Comparison of ENCODE assay signal across 8 mouse cellular contexts in genomic region chr10:128336597-128336996, GRCm38 (mm10). TPM values are rescaled to one million over a fixed set of nuclear protein-coding genes. Genes with fewer than 3 reads are reported as not detected.
DNase-seq lines count a peak whose midpoint lies in the region; ATAC-seq lines count a peak whose summit lies in the region.

No protein-coding gene starts in this region.

- H3K36me3 ChIP-seq in hindbrain, embryonic 10.5 days, result peaks cover 22% of the 10 kb centered on the region
- no peaks in the 10 kb centered on the region for H3K36me3 ChIP-seq in hindbrain, embryonic 11.5 days (ENCODE audit: control insufficient read depth, insufficient read depth, low read length)
- no peaks in the 10 kb centered on the region for H3K36me3 ChIP-seq in hindbrain, embryonic 15.5 days
- no peaks in the 10 kb centered on the region for H3K36me3 ChIP-seq in midbrain, embryonic 15.5 days (replicated peaks)

- WGBS in hindbrain, embryonic 10.5 days, result 88% methylated on average over 3 of the region's 3 CpGs
- WGBS in hindbrain, embryonic 11.5 days, result 89% methylated on average over 3 of the region's 3 CpGs
- WGBS in hindbrain, embryonic 15.5 days, result 86% methylated on average over 3 of the region's 3 CpGs
- WGBS in midbrain, embryonic 15.5 days, result 85% methylated on average over 3 of the region's 3 CpGs

- H3K27me3 ChIP-seq in hindbrain, embryonic 10.5 days (ENCODE audit: insufficient read depth, poor library complexity, severe bottlenecking), result no peaks in the 10 kb centered on the region
- no peaks in the 10 kb centered on the region for H3K27me3 ChIP-seq in hindbrain, embryonic 11.5 days (ENCODE audit: control insufficient read depth, insufficient read depth, low read length)
- no peaks in the 10 kb centered on the region for H3K27me3 ChIP-seq in hindbrain, embryonic 15.5 days
- no peaks in the 10 kb centered on the region for H3K27me3 ChIP-seq in midbrain, embryonic 15.5 days (replicated peaks)

- ATAC-seq in hindbrain, embryonic 11.5 days (ENCODE audit: low FRiP score), result no peak
- ATAC-seq in hindbrain, embryonic 15.5 days (ENCODE audit: low FRiP score, low read depth), result no peak
- no peak for ATAC-seq in midbrain, embryonic 15.5 days (replicated peaks)

- no peak overlapping the region for H3K9ac ChIP-seq in hindbrain, embryonic 11.5 days (ENCODE audit: low read depth, low read length)
- no peak overlapping the region for H3K9ac ChIP-seq in hindbrain, embryonic 15.5 days
- H3K9ac ChIP-seq in midbrain, embryonic 15.5 days, result no peak overlapping the region

- peaks cover 28% of the 10 kb centered on the region for H3K4me1 ChIP-seq in hindbrain, embryonic 10.5 days (replicated peaks)
- H3K4me1 ChIP-seq in hindbrain, embryonic 11.5 days (replicated peaks; ENCODE audit: control insufficient read depth, insufficient read depth, low read length), result 0 out of 2 replicates have a peak, but pooled peaks cover 2% of the 10 kb centered on the region
- H3K4me1 ChIP-seq in brown adipose tissue, adult 24 weeks (ENCODE audit: control insufficient read depth, insufficient read depth, insufficient read length, low read length), result no peaks in the 10 kb centered on the region
- H3K4me1 ChIP-seq in hindbrain, embryonic 15.5 days (replicated peaks), result peaks cover 31% of the 10 kb centered on the region
- peaks cover 30% of the 10 kb centered on the region for H3K4me1 ChIP-seq in midbrain, embryonic 15.5 days

- no peaks in the 10 kb centered on the region for H3K9me3 ChIP-seq in hindbrain, embryonic 10.5 days
- H3K9me3 ChIP-seq in hindbrain, embryonic 11.5 days (ENCODE audit: control insufficient read depth, low read length), result no peaks in the 10 kb centered on the region
- no peaks in the 10 kb centered on the region for H3K9me3 ChIP-seq in hindbrain, embryonic 15.5 days
- no peaks in the 10 kb centered on the region for H3K9me3 ChIP-seq in midbrain, embryonic 15.5 days

- H3K4me2 ChIP-seq in hindbrain, embryonic 11.5 days (replicated peaks; ENCODE audit: low read depth, low read length), result no peak overlapping the region
- H3K4me2 ChIP-seq in hindbrain, embryonic 15.5 days, result peak overlapping the region; percentile 93
- peak overlapping the region; percentile 76 for H3K4me2 ChIP-seq in midbrain, embryonic 15.5 days

- H3K4me3 ChIP-seq in hindbrain, embryonic 10.5 days, result peak overlapping the region; percentile 100; the same call in 1 of the 2 replicates
- H3K4me3 ChIP-seq in hindbrain, embryonic 11.5 days (ENCODE audit: low read depth, low read length), result no peak overlapping the region
- H3K4me3 ChIP-seq in brown adipose tissue, adult 24 weeks (ENCODE audit: insufficient read depth, low read depth, low read length), result 0 out of 2 replicates have a peak overlapping the region, but pooled peaks have one; percentile 70
- H3K4me3 ChIP-seq in hindbrain, embryonic 15.5 days, result peak overlapping the region; percentile 100
- no peak overlapping the region for H3K4me3 ChIP-seq in midbrain, embryonic 15.5 days

- 0 out of 2 replicates have a peak overlapping the region, but pooled peaks have one; percentile 95 for H3K27ac ChIP-seq in hindbrain, embryonic 10.5 days
- H3K27ac ChIP-seq in hindbrain, embryonic 11.5 days (ENCODE audit: low read depth, low read length), result no peak overlapping the region
- peak overlapping the region; percentile 99 for H3K27ac ChIP-seq in brown adipose tissue, adult 24 weeks (replicated peaks; ENCODE audit: low read depth, low read length)
- H3K27ac ChIP-seq in hindbrain, embryonic 15.5 days (replicated peaks), result peak overlapping the region; percentile 98; the same call in 1 of the 2 replicates
- H3K27ac ChIP-seq in midbrain, embryonic 15.5 days, result peak overlapping the region; percentile 73; the same call in 1 of the 2 replicates

- DNase-seq in hindbrain, embryonic 10.5 days (ENCODE audit: low spot score), result no peak
- no peak for DNase-seq in hindbrain, embryonic 11.5 days (ENCODE audit: low spot score)
- no peak for DNase-seq in right cerebral cortex, postnatal 36 days (ENCODE audit: low spot score in 2 of 2)
- DNase-seq in right cerebral cortex, postnatal 14 days, result no peak
- DNase-seq in right cerebral cortex, postnatal 10 days (ENCODE audit: low spot score in 2 of 2), result no peak

RNA-seq across cellular contexts. Expression of gene Cs, which starts 0.9 kb away (rescaled TPM):
- polyA plus RNA-seq in hindbrain, embryonic 10.5 days (2016; fragmentation: Nextera tagmentation; extraction: Ambion mirVana), result 231 and 232 TPM in 2 replicates
- polyA plus RNA-seq in hindbrain, embryonic 11.5 days (2014; fragmentation: Nextera tagmentation; extraction: Ambion mirVana), result 242 and 254 TPM in 2 replicates
- 1,610 and 1,861 TPM in 2 replicates for polyA plus RNA-seq in brown adipose tissue, adult 24 weeks (2012; ENCODE audit: insufficient read depth, insufficient read length, missing spikeins)
- polyA plus RNA-seq in hindbrain, embryonic 15.5 days (2015; fragmentation: Nextera tagmentation; extraction: Ambion mirVana), result 267 and 278 TPM in 2 replicates
- polyA plus RNA-seq in midbrain, embryonic 15.5 days (2015; fragmentation: Nextera tagmentation; extraction: Ambion mirVana), result 256 and 257 TPM in 2 replicates

RNA-seq across cellular contexts. Expression of gene Cnpy2, which starts 14.3 kb away (rescaled TPM):
- 252 and 259 TPM in 2 replicates for polyA plus RNA-seq in hindbrain, embryonic 10.5 days (2016; fragmentation: Nextera tagmentation; extraction: Ambion mirVana)
- 229 and 245 TPM in 2 replicates for polyA plus RNA-seq in hindbrain, embryonic 11.5 days (2014; fragmentation: Nextera tagmentation; extraction: Ambion mirVana)
- polyA plus RNA-seq in brown adipose tissue, adult 24 weeks (2012; ENCODE audit: insufficient read depth, insufficient read length, missing spikeins), result 115 and 131 TPM in 2 replicates
- 188 and 205 TPM in 2 replicates for polyA plus RNA-seq in hindbrain, embryonic 15.5 days (2015; fragmentation: Nextera tagmentation; extraction: Ambion mirVana)
- 194 and 204 TPM in 2 replicates for polyA plus RNA-seq in midbrain, embryonic 15.5 days (2015; fragmentation: Nextera tagmentation; extraction: Ambion mirVana)

RNA-seq across cellular contexts. Expression of gene Coq10a, which starts 32.2 kb away (rescaled TPM):
- polyA plus RNA-seq in hindbrain, embryonic 10.5 days (2016; fragmentation: Nextera tagmentation; extraction: Ambion mirVana), result 14.5 and 21.6 TPM in 2 replicates
- polyA plus RNA-seq in hindbrain, embryonic 11.5 days (2014; fragmentation: Nextera tagmentation; extraction: Ambion mirVana), result 23.8 and 24.5 TPM in 2 replicates
- 122 and 173 TPM in 2 replicates for polyA plus RNA-seq in brown adipose tissue, adult 24 weeks (2012; ENCODE audit: insufficient read depth, insufficient read length, missing spikeins)
- 38.7 and 41.9 TPM in 2 replicates for polyA plus RNA-seq in hindbrain, embryonic 15.5 days (2015; fragmentation: Nextera tagmentation; extraction: Ambion mirVana)
- polyA plus RNA-seq in midbrain, embryonic 15.5 days (2015; fragmentation: Nextera tagmentation; extraction: Ambion mirVana), result 42.6 and 44.2 TPM in 2 replicates

RNA-seq across cellular contexts. Expression of gene Pan2, which starts 33.5 kb away (rescaled TPM):
- polyA plus RNA-seq in hindbrain, embryonic 10.5 days (2016; fragmentation: Nextera tagmentation; extraction: Ambion mirVana), result 42.5 and 43.7 TPM in 2 replicates
- polyA plus RNA-seq in hindbrain, embryonic 11.5 days (2014; fragmentation: Nextera tagmentation; extraction: Ambion mirVana), result 30.5 and 31.2 TPM in 2 replicates
- 5.9 and 8.9 TPM in 2 replicates for polyA plus RNA-seq in brown adipose tissue, adult 24 weeks (2012; ENCODE audit: insufficient read depth, insufficient read length, missing spikeins)
- polyA plus RNA-seq in hindbrain, embryonic 15.5 days (2015; fragmentation: Nextera tagmentation; extraction: Ambion mirVana), result 19.1 and 21.4 TPM in 2 replicates
- 21.9 and 24.0 TPM in 2 replicates for polyA plus RNA-seq in midbrain, embryonic 15.5 days (2015; fragmentation: Nextera tagmentation; extraction: Ambion mirVana)

RNA-seq across cellular contexts. Expression of gene Il23a, which starts 38.0 kb away (rescaled TPM):
- polyA plus RNA-seq in hindbrain, embryonic 10.5 days (2016; fragmentation: Nextera tagmentation; extraction: Ambion mirVana), result not detected in 2 replicates
- polyA plus RNA-seq in hindbrain, embryonic 11.5 days (2014; fragmentation: Nextera tagmentation; extraction: Ambion mirVana), result 0.28 TPM in 1 of 2 replicates, not detected in the other
- polyA plus RNA-seq in brown adipose tissue, adult 24 weeks (2012; ENCODE audit: insufficient read depth, insufficient read length, missing spikeins), result not detected in 2 replicates
- 0.26 and 0.49 TPM in 2 replicates for polyA plus RNA-seq in hindbrain, embryonic 15.5 days (2015; fragmentation: Nextera tagmentation; extraction: Ambion mirVana)
- not detected in 2 replicates for polyA plus RNA-seq in midbrain, embryonic 15.5 days (2015; fragmentation: Nextera tagmentation; extraction: Ambion mirVana)

Comparison
In these comparisons a context has a peak if more than half of its experiments do, and no peak if none do; other contexts are left out.
1. H3K4me3 ChIP-seq: peak in hindbrain, embryonic 10.5 days (single experiment), brown adipose tissue, adult 24 weeks (single experiment) and hindbrain, embryonic 15.5 days (single experiment); none in hindbrain, embryonic 11.5 days (single experiment) and midbrain, embryonic 15.5 days (single experiment).